Mouse (Mus musculus) kidney, embryonic 14.5 days (tissue): ENCODE data around the gene Rab11fip4. TPM values are rescaled to one million over a fixed set of nuclear protein-coding genes. Genes with fewer than 3 reads are reported as not detected.

Source experiments
- microRNA counts: library from miRNA; unstranded; fragments of <30 nt; microRNA quantifications from one replicate; lab custom pipeline; 2017
- microRNA-seq: library from miRNA; unstranded; fragments of <30 nt; microRNA quantifications from one replicate; pipeline ENCODE4, GENCODE M21; 2016
- polyA plus RNA-seq: library from polyadenylated mRNA; unstranded; fragments of >200 nt; fragmentation: Nextera tagmentation; extraction: Ambion mirVana; gene quantifications from 2 replicates; pipeline ENCODE4 v1.2.1, GENCODE M21; 2014

The Rab11fip4 gene
- polyA plus RNA-seq, 1 experiment from 2014 or later: 7.1 TPM

MicroRNA genes within 50 kb of the gene (microRNA counts, 519-probe panel; counts per million panel counts)
- not detected for microRNA mmu-miR-193 (lab: Ali Mortazavi, UCI)
- microRNA mmu-miR-365 (lab: Ali Mortazavi, UCI): 5,064 counts per million, percentile 43 among the panel's probes with 10 or more counts

Small RNA genes lying within 50 kb of the gene (microRNA-seq; reads per million reads assigned to microRNA genes)
- gene Mir193a: 10.7 reads per million, percentile 28 among the genes with 10 or more reads in this experiment
- gene Mir365-2: 2.3 reads per million, percentile 6 among the genes with 10 or more reads in this experiment

Other genes with a start within 250 kb of the Rab11fip4 start
- 0.44 and 0.46 TPM in 2 replicates for gene Omg, start 87.1 kb upstream of the Rab11fip4 start, polyA plus RNA-seq
- 0.20 TPM in 2 replicates for gene Evi2b, start 67.5 kb upstream of the Rab11fip4 start, polyA plus RNA-seq
- gene Evi2, start 60.6 kb upstream of the Rab11fip4 start, polyA plus RNA-seq: 1.2 and 1.7 TPM in 2 replicates
- gene Evi2a, start 60.6 kb upstream of the Rab11fip4 start, polyA plus RNA-seq: 2.9 and 3.2 TPM in 2 replicates